Mouse (Mus musculus) hindbrain, embryonic 16.5 days (tissue): ENCODE results near the gene Gm2022. TPM values are rescaled to one million over a fixed set of nuclear protein-coding genes. Genes with fewer than 3 reads are reported as not detected.

Source experiments
- polyA plus RNA-seq: library from polyadenylated mRNA; unstranded; fragments of >200 nt; fragmentation: Nextera tagmentation; extraction: Ambion mirVana; gene quantifications from 2 replicates; pipeline ENCODE4 v1.2.1, GENCODE M21; 2015

Gm2022 gene
- polyA plus RNA-seq, 1 experiment from 2014 or later, result not detected

Other genes with a start within 250 kb of the Gm2022 start
- gene Gm21319, start 119.6 kb upstream of the Gm2022 start, polyA plus RNA-seq, result not detected in 2 replicates
- not detected in 2 replicates for gene Gm21936, start 99.9 kb upstream of the Gm2022 start, polyA plus RNA-seq
- gene BB287469, start 78.8 kb upstream of the Gm2022 start, polyA plus RNA-seq, result not detected in 2 replicates
- not detected in 2 replicates for gene Gm2001, start 53.0 kb upstream of the Gm2022 start, polyA plus RNA-seq
- gene Gm2016, start 21.3 kb upstream of the Gm2022 start, polyA plus RNA-seq, result not detected in 2 replicates
- not detected in 2 replicates for gene Gm2035, start 24.5 kb downstream of the Gm2022 start, polyA plus RNA-seq
- gene Gm2042, start 58.7 kb downstream of the Gm2022 start, polyA plus RNA-seq, result not detected in 2 replicates
- gene Gm2075, start 116.5 kb downstream of the Gm2022 start, polyA plus RNA-seq, result not detected in 2 replicates
- not detected in 2 replicates for gene Gm6803, start 123.4 kb downstream of the Gm2022 start, polyA plus RNA-seq
- gene Gm2056, start 131.6 kb downstream of the Gm2022 start, polyA plus RNA-seq, result not detected in 2 replicates
- not detected in 2 replicates for gene Gm16368, start 188.3 kb downstream of the Gm2022 start, polyA plus RNA-seq